Mouse (Mus musculus): ENCODE measurements around the gene C2cd2l.

Gene C2cd2l

GRCm38 (mm10) chr9:44267319-44268026 is 52.6 kb downstream of the C2cd2l start:
- no peak for DNase-seq (ENCODE audit: low read depth, low spot score)

- no peak for DNase-seq (ENCODE audit: low read depth, low spot score)
These were observed 53.4 kb downstream of the C2cd2l start for GRCm38 (mm10) chr9:44266478-44267226.

- no peak for DNase-seq (ENCODE audit: low read depth, low spot score)
These were observed 58.7 kb downstream of the C2cd2l start for GRCm38 (mm10) chr9:44261388-44261787.
